Mouse (Mus musculus): ENCODE measurements around the gene Olfr618. TPM values are rescaled to one million over a fixed set of nuclear protein-coding genes. Genes with fewer than 3 reads are reported as not detected.
"Not testable (repeated sequence)": the region's sequence is repeated elsewhere in the genome, so short reads cannot be mapped to it uniquely, and the experiment has no call there.

Gene Olfr618
- not detected for total RNA-seq (2022)

DNA sequence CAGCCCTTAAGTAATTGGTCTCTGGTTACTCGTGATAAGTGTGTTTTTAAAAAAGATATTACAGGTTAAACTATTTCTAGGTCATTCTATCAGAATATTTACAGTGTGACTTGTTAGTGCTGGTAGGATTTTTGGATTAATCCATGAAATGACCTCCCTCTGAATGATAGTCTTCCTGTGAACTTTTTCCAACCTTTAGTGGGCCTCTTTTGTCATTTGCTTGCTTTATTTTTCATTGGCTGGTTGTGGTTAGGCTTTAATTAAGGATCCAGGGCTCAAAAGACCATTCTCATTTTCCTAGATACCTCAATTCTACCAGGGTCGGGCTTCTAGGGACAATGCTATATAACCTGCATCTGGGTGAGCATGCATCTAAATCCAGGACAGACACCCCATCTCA is at the start of gene Olfr618:
TSS of gene Olfr618 (plus strand) at position 301 of the 400 bp plus-strand sequence.
- no peak for DNase-seq (ENCODE audit: low spot score in 2 of 2)

- DNase-seq (ENCODE audit: low spot score in 2 of 2), result not testable (repeated sequence)
Measured at GRCm38 (mm10) chr7:103542617-103543016, 47.3 kb upstream of the Olfr618 start, which contains the start of gene Olfr612. Olfr612 (minus strand) TSS chr7:103542717.

GRCm38 (mm10) chr7:103547774-103548173 is 42.1 kb upstream of the Olfr618 start, which contains the start of gene Olfr613:
Olfr613 (plus strand) TSS chr7:103548074.
- DNase-seq (ENCODE audit: low spot score in 2 of 2), result no peak

DNA sequence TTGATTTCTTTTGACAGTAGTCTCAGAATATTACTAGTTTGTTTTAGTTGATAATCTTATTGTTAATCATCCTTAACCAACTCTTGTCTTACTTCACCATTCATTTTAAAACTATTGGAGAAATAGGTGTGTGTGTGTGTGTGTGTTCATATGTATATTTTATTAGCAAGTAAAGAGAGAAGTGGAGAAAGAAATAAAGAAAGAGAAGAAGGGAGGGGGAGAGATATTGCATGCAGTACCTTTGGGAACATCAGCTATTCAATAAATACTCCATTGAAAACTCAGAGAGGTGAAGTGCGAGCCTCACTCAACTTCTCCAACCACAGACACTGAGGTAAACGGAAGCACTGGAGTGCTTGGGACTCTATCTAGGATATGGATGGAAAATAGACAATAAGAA is 34.1 kb upstream of the Olfr618 start, which contains the start of gene Olfr615:
TSS of gene Olfr615 (plus strand) at position 301 of the 400 bp plus-strand sequence.
- DNase-seq (ENCODE audit: low spot score in 2 of 2), result no peak

- no peak for DNase-seq (ENCODE audit: low spot score in 2 of 2)
Measured at GRCm38 (mm10) chr7:103569043-103569442, 20.9 kb upstream of the Olfr618 start, which contains the start of gene Olfr616. Olfr616 (minus strand) TSS chr7:103569143.

GRCm38 (mm10) chr7:103572761-103573160 is 17.1 kb upstream of the Olfr618 start, which contains the start of gene Olfr617:
Olfr617 (plus strand) TSS chr7:103573061.
- no peak for DNase-seq (ENCODE audit: low spot score in 2 of 2)

GRCm38 (mm10) chr7:103600275-103600674 is 10.4 kb downstream of the Olfr618 start, which contains the start of gene Olfr619:
Olfr619 (plus strand) TSS chr7:103600575.
- DNase-seq (ENCODE audit: low spot score in 2 of 2), result no peak

- DNase-seq (ENCODE audit: low spot score in 2 of 2), result no peak
Measured at GRCm38 (mm10) chr7:103607425-103607824, 17.5 kb downstream of the Olfr618 start.

DNA sequence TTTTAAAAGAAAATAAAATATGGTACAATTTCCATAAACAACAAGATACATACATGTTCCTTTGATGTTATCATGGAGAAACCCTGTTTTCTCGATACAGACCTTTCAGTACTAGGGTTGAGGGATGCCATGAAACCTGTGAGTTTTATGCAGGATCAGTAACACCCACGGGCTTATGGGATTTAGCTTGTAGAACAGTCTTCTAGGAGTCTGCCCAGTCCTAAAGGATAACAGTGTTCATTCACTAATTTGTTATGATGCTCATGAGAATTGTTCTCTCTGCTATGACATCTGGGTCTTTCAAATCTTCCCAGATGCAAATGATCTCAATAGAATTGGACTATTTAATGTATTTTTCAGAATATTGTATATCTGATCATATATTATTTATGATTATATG is 22.5 kb downstream of the Olfr618 start, which contains the start of gene Olfr620:
TSS of gene Olfr620 (minus strand) at position 101 of the 400 bp plus-strand sequence.
- DNase-seq (ENCODE audit: low spot score in 2 of 2), result no peak

DNA sequence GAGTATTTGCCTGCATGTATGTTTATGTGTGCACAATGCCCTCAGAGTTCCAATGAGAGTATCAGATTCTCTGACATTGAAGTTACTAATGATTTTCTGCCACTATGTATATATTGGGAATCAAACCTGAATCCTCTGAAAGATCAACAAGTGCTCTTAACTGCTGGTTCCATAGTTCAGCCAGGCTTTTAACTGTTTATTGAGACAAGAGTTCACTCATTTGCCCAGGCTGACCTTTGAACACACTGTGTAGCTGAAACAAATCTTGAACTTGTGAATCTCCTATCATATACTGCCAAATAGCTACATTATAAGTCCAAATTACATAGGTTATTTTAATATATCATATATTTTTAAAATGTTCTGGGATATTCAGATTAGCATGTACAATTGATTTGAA is 46.9 kb downstream of the Olfr618 start:
- DNase-seq (ENCODE audit: low spot score in 2 of 2), result no peak

DNA sequence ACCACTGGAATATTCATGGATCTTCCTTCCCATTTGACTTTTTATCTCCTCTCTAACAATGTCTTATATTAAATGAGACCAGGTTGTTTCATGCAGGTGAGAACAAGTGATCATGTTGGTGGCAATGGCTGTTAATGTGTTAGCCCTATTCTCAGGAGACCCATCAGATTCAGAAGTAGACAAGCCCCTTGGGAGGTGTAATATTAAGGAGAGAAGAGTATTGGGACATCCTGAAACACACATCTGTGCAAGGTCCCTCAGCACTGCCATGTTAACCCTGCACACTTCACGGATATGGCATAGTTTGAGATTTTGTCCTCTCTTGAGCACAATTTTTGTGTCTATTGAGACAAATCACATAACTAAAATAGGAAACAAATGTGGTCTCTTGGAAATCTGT is 52.7 kb downstream of the Olfr618 start, which contains the start of gene Olfr622:
TSS of gene Olfr622 (minus strand) at position 101 of the 400 bp plus-strand sequence.
- DNase-seq (ENCODE audit: low spot score in 2 of 2), result no peak

DNA sequence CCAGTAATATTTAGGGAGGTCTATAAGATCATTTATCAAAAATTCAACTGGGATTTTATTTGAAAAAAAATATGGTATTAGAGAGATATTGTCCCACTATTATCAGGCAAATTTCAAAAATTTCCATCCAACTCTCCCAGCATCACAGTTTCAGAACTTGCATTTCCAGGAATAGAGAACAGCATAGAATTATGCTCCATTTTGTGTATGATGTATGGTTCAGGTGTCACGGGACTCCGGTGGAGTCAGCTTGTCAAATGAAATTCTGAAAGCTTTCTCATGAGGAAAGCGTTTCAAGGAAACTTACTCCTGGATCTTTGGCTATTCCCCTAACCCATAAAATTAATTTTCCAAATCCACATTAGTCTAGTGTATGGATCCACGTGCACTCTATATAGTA is 54.2 kb downstream of the Olfr618 start:
- no peak for DNase-seq (ENCODE audit: low spot score in 2 of 2)

Small RNA genes within 50 kb of the gene (microRNA-seq; reads per million reads assigned to microRNA genes)
- not detected for gene Gm26506

Other genes with a start within 250 kb of the Olfr618 start
- not detected for gene Olfr600, start 240.4 kb upstream of the Olfr618 start, total RNA-seq (2022)
- gene Olfr601, start 227.4 kb upstream of the Olfr618 start, total RNA-seq (2022), result not detected
- gene Olfr603, start 203.9 kb upstream of the Olfr618 start, total RNA-seq (2022), result not detected
- gene Usp17lc, start 175.0 kb upstream of the Olfr618 start, total RNA-seq (2022), result not detected
- not detected for gene Olfr605, start 144.7 kb upstream of the Olfr618 start, total RNA-seq (2022)
- not detected for gene Olfr606, start 141.1 kb upstream of the Olfr618 start, total RNA-seq (2022)
- not detected for gene Olfr607, start 126.0 kb upstream of the Olfr618 start, total RNA-seq (2022)
- not detected for gene Olfr608, start 120.2 kb upstream of the Olfr618 start, total RNA-seq (2022)
- not detected for gene Olfr609, start 92.0 kb upstream of the Olfr618 start, total RNA-seq (2022)
- not detected for gene Olfr610, start 78.0 kb upstream of the Olfr618 start, total RNA-seq (2022)
- not detected for gene Olfr611, start 69.3 kb upstream of the Olfr618 start, total RNA-seq (2022)
- gene Olfr612, start 47.4 kb upstream of the Olfr618 start, total RNA-seq (2022), result not detected
- gene Olfr613, start 42.0 kb upstream of the Olfr618 start, total RNA-seq (2022), result not detected
- gene Olfr615, start 34.0 kb upstream of the Olfr618 start, total RNA-seq (2022), result not detected
- not detected for gene Olfr616, start 21.0 kb upstream of the Olfr618 start, total RNA-seq (2022)
- gene Olfr617, start 17.0 kb upstream of the Olfr618 start, total RNA-seq (2022), result not detected
- gene Olfr619, start 10.5 kb downstream of the Olfr618 start, total RNA-seq (2022), result not detected
- not detected for gene Olfr620, start 22.4 kb downstream of the Olfr618 start, total RNA-seq (2022)
- not detected for gene Olfr622, start 52.6 kb downstream of the Olfr618 start, total RNA-seq (2022)
- not detected for gene Olfr623, start 73.6 kb downstream of the Olfr618 start, total RNA-seq (2022)
- not detected for gene Olfr624, start 81.1 kb downstream of the Olfr618 start, total RNA-seq (2022)
- not detected for gene Olfr625-ps1, start 92.6 kb downstream of the Olfr618 start, total RNA-seq (2022)
- gene Olfr243, start 124.6 kb downstream of the Olfr618 start, total RNA-seq (2022), result not detected
- gene Olfr628, start 140.3 kb downstream of the Olfr618 start, total RNA-seq (2022), result not detected
- gene Olfr629, start 154.8 kb downstream of the Olfr618 start, total RNA-seq (2022), result not detected
- not detected for gene Olfr630, start 167.2 kb downstream of the Olfr618 start, total RNA-seq (2022)
- gene Olfr69, start 181.5 kb downstream of the Olfr618 start, total RNA-seq (2022), result not detected
- not detected for gene Olfr68, start 189.6 kb downstream of the Olfr618 start, total RNA-seq (2022)
- not detected for gene Olfr67, start 201.7 kb downstream of the Olfr618 start, total RNA-seq (2022)
- 10 to 100 TPM; 11.6 to 30.4 (median 18.8) TPM for gene Hbb-bt, start 223.9 kb downstream of the Olfr618 start, total RNA-seq (2022)
- 100 to 1,000 TPM; 150 to 315 (median 224) TPM for gene Hbb-bs, start 238.0 kb downstream of the Olfr618 start, total RNA-seq (2022)

Data from gastrocnemius, adult 8-10 months (tissue).